Mouse (Mus musculus): ENCODE measurements around the gene Cul9. TPM values are rescaled to one million over a fixed set of nuclear protein-coding genes. Genes with fewer than 3 reads are reported as not detected.
A peak's percentile ranks its signal among the peaks of the same experiment; 100 is the strongest.

Gene Cul9
- total RNA-seq, 1 experiment = 1.8 TPM

DNA sequence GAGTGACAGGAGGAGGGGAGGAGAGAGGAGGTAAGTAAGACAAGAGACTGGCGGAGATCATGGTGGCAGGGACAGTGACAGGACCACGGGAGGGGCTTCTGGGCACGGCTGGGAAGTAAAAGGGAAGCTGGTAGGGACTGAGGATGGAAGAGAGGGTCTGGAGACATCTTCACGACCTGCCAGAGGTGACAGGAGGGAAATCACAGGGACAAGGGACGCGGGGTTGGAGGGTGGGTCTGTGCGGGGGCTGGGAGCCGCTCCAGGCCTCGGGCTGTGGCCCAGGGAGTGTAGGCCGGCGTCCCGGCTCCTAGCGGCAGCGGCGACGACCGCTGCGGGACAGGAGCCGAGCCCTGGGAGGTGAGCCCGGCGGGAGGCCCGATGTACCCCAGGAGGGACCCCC is 59.2 kb downstream of the Cul9 start:
- H3K4me3 ChIP-seq (ENCODE audit: insufficient read depth in 1 of 2, low read depth in 1 of 2, low read length in 2 of 2, poor library complexity in 1 of 2, severe bottlenecking in 1 of 2) = peak overlapping the region; percentile 16 to 68; a peak in 3 of 4 replicates

DNA sequence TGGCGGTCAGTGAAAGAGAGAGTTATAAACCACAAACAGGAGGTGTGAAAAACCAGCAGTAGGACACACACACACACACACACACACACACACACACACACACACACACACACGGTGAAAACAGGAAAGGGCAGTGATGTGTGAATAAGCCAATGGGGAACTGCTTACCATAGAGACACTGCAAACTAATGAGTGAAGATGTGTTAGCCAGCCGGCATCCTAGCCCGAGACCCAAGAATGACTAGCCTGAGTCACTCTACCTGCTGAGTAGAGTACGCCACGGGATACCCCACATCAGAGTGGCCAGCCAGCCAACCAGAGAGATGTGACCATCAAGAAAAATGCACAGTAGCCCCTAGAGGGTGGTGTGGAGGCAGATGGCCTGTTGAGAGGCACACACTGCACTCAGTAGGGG is 61.7 kb downstream of the Cul9 start:
- no peak overlapping the region for H3K9ac ChIP-seq (ENCODE audit: insufficient read depth, low read depth, low read length, poor library complexity, severe bottlenecking)
- no peaks in the 10 kb centered on the region for H3K9me3 ChIP-seq (ENCODE audit: control insufficient read depth, insufficient read depth, low read depth, low read length)
- TF ChIP-seq MAFK (IDR thresholded peaks at IDR 0.05; ENCODE audit: insufficient read depth, low read depth, low read length) (no peak), CHD2 (IDR thresholded peaks at IDR 0.05; ENCODE audit: low read depth, low read length) (no peak), HCFC1 (IDR thresholded peaks at IDR 0.05; ENCODE audit: borderline replicate concordance, insufficient read depth, low read length) (no peak), ZNF384 (IDR thresholded peaks at IDR 0.05; ENCODE audit: low read depth, low read length) (no peak), ZC3H11A (IDR thresholded peaks at IDR 0.05; ENCODE audit: borderline replicate concordance, low read depth, low read length) (no peak)
- H3K36me3 ChIP-seq (ENCODE audit: control insufficient read depth, insufficient read depth, low read length, poor library complexity, severe bottlenecking) = no peaks in the 10 kb centered on the region
- peaks cover 0 to 3% of the 10 kb centered on the region in 2 experiments; a peak in 1 of 4 replicates for H3K4me1 ChIP-seq (ENCODE audit: control insufficient read depth in 2 of 2, insufficient read depth in 2 of 2, low read length in 2 of 2, poor library complexity in 1 of 2)
- H3K4me3 ChIP-seq (ENCODE audit: insufficient read depth in 1 of 2, low read depth in 1 of 2, low read length in 2 of 2, poor library complexity in 1 of 2, severe bottlenecking in 1 of 2) = no peak overlapping the region; a peak in 1 of 4 replicates
- no peak overlapping the region for H3K27ac ChIP-seq (ENCODE audit: insufficient read depth, low read depth, low read length, poor library complexity, severe bottlenecking)
- in situ Hi-C loops (cut with MboI; ENCODE audit: low sequenced_read_pairs in 2 of 2, unreplicated experiment in 2 of 2) = no loop called here
- DNase-seq (ENCODE audit: low read depth, low spot score) = no peak

More for the DNA sequence above, 59.2 kb downstream of the Cul9 start:
- H3K4me1 ChIP-seq (ENCODE audit: control insufficient read depth in 2 of 2, insufficient read depth in 2 of 2, low read length in 2 of 2, poor library complexity in 1 of 2) = peaks cover 0 to 3% of the 10 kb centered on the region in 2 experiments; a peak in 1 of 4 replicates
- H3K9me3 ChIP-seq (ENCODE audit: control insufficient read depth, insufficient read depth, low read depth, low read length) = no peaks in the 10 kb centered on the region
- in situ Hi-C loops (cut with MboI; ENCODE audit: low sequenced_read_pairs in 2 of 2, unreplicated experiment in 2 of 2) = no loop called here
- TF ChIP-seq MAFK (IDR thresholded peaks at IDR 0.05; ENCODE audit: insufficient read depth, low read depth, low read length) = no peak
- no peak for TF ChIP-seq ZC3H11A (IDR thresholded peaks at IDR 0.05; ENCODE audit: borderline replicate concordance, low read depth, low read length)
- TF ChIP-seq ZNF384 (IDR thresholded peaks at IDR 0.05; ENCODE audit: low read depth, low read length) = no peak
- TF ChIP-seq CHD2 (IDR thresholded peaks at IDR 0.05; ENCODE audit: low read depth, low read length) = no peak
- TF ChIP-seq HCFC1 (IDR thresholded peaks at IDR 0.05; ENCODE audit: borderline replicate concordance, insufficient read depth, low read length) = no peak
- DNase-seq (ENCODE audit: low read depth, low spot score) = no peak
- H3K9ac ChIP-seq (ENCODE audit: insufficient read depth, low read depth, low read length, poor library complexity, severe bottlenecking) = no peak overlapping the region
- H3K27ac ChIP-seq (ENCODE audit: insufficient read depth, low read depth, low read length, poor library complexity, severe bottlenecking) = no peak overlapping the region
- no peaks in the 10 kb centered on the region for H3K36me3 ChIP-seq (ENCODE audit: control insufficient read depth, insufficient read depth, low read length, poor library complexity, severe bottlenecking)

DNA sequence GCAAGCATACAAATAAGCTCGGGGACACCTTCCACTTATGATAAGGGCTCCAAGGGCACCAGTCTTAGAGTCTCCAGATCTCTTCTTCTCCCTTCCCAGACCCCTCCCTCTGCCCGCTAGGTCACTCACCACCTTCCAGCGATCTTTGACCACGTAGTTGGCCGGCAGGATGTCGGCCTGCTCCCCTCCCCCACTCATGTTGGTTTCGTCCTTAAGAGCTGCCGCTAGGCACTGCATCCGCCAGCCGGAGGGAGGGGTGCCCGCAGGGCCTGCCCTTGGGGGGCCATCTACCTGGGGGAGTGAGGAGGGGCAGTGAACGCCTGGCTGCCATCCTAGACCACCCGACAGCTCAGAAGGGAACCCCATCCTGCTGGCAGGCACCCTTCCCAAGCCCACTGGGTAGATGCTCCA is 62.2 kb downstream of the Cul9 start:
- no peak overlapping the region for H3K27ac ChIP-seq (ENCODE audit: insufficient read depth, low read depth, low read length, poor library complexity, severe bottlenecking)
- peaks cover 0 to 3% of the 10 kb centered on the region in 2 experiments; a peak in 1 of 4 replicates for H3K4me1 ChIP-seq (ENCODE audit: control insufficient read depth in 2 of 2, insufficient read depth in 2 of 2, low read length in 2 of 2, poor library complexity in 1 of 2)
- in situ Hi-C loops (cut with MboI; ENCODE audit: low sequenced_read_pairs in 2 of 2, unreplicated experiment in 2 of 2) = no loop called here
- peak overlapping the region; percentile 54 for H3K4me3 ChIP-seq (ENCODE audit: insufficient read depth in 1 of 2, low read depth in 1 of 2, low read length in 2 of 2, poor library complexity in 1 of 2, severe bottlenecking in 1 of 2)
- H3K36me3 ChIP-seq (ENCODE audit: control insufficient read depth, insufficient read depth, low read length, poor library complexity, severe bottlenecking) = no peaks in the 10 kb centered on the region
- no peak for TF ChIP-seq ZC3H11A (IDR thresholded peaks at IDR 0.05; ENCODE audit: borderline replicate concordance, low read depth, low read length)
- H3K9me3 ChIP-seq (ENCODE audit: control insufficient read depth, insufficient read depth, low read depth, low read length) = no peaks in the 10 kb centered on the region
- H3K9ac ChIP-seq (ENCODE audit: insufficient read depth, low read depth, low read length, poor library complexity, severe bottlenecking) = no peak overlapping the region
- no peak for DNase-seq (ENCODE audit: low read depth, low spot score)

DNA sequence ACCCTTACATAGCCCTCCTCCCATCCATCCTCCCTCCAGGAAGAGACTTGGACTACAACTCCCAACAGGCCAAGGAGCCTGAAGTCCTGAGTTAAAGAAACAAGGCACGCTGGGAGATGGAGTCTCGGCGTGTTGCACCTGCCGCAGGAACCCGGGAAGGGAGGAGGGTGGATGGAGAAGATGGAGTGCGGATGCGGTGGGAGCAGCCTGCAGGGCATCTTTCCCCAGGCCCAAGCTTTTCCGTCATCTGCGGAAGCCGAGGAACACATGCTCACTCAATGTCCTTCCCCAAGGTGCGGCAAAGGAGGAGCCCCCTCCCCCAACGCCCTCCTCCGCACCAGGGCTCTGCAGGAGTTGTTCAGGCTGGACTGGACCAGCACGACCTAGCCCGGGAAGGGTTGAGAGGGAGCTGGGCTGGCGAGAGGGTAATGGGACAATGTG is 62.6 kb downstream of the Cul9 start:
- DNase-seq (ENCODE audit: low read depth, low spot score) = peak; percentile 50
- peak overlapping the region; percentile 54 for H3K4me3 ChIP-seq (ENCODE audit: insufficient read depth in 1 of 2, low read depth in 1 of 2, low read length in 2 of 2, poor library complexity in 1 of 2, severe bottlenecking in 1 of 2)
- H3K36me3 ChIP-seq (ENCODE audit: control insufficient read depth, insufficient read depth, low read length, poor library complexity, severe bottlenecking) = no peaks in the 10 kb centered on the region
- H3K9me3 ChIP-seq (ENCODE audit: control insufficient read depth, insufficient read depth, low read depth, low read length) = no peaks in the 10 kb centered on the region
- in situ Hi-C loops (cut with MboI; ENCODE audit: low sequenced_read_pairs in 2 of 2, unreplicated experiment in 2 of 2) = no loop called here
- H3K27ac ChIP-seq (ENCODE audit: insufficient read depth, low read depth, low read length, poor library complexity, severe bottlenecking) = no peak overlapping the region
- TF ChIP-seq HCFC1 (IDR thresholded peaks at IDR 0.05; ENCODE audit: borderline replicate concordance, insufficient read depth, low read length) (peak; percentile 100), ZNF384 (IDR thresholded peaks at IDR 0.05; ENCODE audit: low read depth, low read length) (no peak)
- H3K4me1 ChIP-seq (ENCODE audit: control insufficient read depth in 2 of 2, insufficient read depth in 2 of 2, low read length in 2 of 2, poor library complexity in 1 of 2) = peaks cover 0 to 3% of the 10 kb centered on the region in 2 experiments; a peak in 1 of 4 replicates
- 0 out of 2 replicates have a peak overlapping the region, but pooled peaks have one; percentile 14 for H3K9ac ChIP-seq (ENCODE audit: insufficient read depth, low read depth, low read length, poor library complexity, severe bottlenecking)

DNA sequence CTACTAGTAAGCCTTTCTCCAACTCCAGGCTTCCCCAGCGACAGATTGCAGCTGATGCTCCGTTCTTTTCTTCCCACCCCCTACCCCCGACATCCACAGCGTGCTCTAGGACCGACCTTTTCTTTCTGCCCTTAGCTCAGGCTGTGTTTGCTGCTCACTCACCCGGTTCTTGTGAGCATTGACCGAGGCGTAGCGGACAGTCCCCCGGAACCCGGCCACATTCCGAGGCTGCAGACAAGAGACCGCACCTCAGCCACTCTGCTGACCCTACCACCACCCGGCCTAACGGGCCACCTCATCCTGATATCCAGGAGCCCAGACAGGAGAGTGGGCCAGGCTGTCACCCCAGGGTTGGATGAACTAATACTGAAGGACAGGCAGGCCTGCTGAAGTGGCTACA is 68.9 kb downstream of the Cul9 start:
- H3K9ac ChIP-seq (ENCODE audit: insufficient read depth, low read depth, low read length, poor library complexity, severe bottlenecking) = no peak overlapping the region
- H3K36me3 ChIP-seq (ENCODE audit: control insufficient read depth, insufficient read depth, low read length, poor library complexity, severe bottlenecking) = no peaks in the 10 kb centered on the region
- no peak for DNase-seq (ENCODE audit: low read depth, low spot score)
- no peak overlapping the region for H3K4me3 ChIP-seq (ENCODE audit: insufficient read depth in 1 of 2, low read depth in 1 of 2, low read length in 2 of 2, poor library complexity in 1 of 2, severe bottlenecking in 1 of 2)
- no peaks in the 10 kb centered on the region for H3K4me1 ChIP-seq (ENCODE audit: control insufficient read depth in 2 of 2, insufficient read depth in 2 of 2, low read length in 2 of 2, poor library complexity in 1 of 2)
- H3K9me3 ChIP-seq (ENCODE audit: control insufficient read depth, insufficient read depth, low read depth, low read length) = no peaks in the 10 kb centered on the region
- H3K27ac ChIP-seq (ENCODE audit: insufficient read depth, low read depth, low read length, poor library complexity, severe bottlenecking) = no peak overlapping the region
- no peak for TF ChIP-seq CHD2 (IDR thresholded peaks at IDR 0.05; ENCODE audit: low read depth, low read length)
- no peak for TF ChIP-seq MAFK (IDR thresholded peaks at IDR 0.05; ENCODE audit: insufficient read depth, low read depth, low read length)
- no peak for TF ChIP-seq ZC3H11A (IDR thresholded peaks at IDR 0.05; ENCODE audit: borderline replicate concordance, low read depth, low read length)
- TF ChIP-seq ZNF384 (IDR thresholded peaks at IDR 0.05; ENCODE audit: low read depth, low read length) = no peak
- TF ChIP-seq HCFC1 (IDR thresholded peaks at IDR 0.05; ENCODE audit: borderline replicate concordance, insufficient read depth, low read length) = no peak
- in situ Hi-C loops (cut with MboI; ENCODE audit: low sequenced_read_pairs in 2 of 2, unreplicated experiment in 2 of 2) = no loop called here

Measured in ES-E14 (cell line).